Mouse (Mus musculus) heart, embryonic 14.5 days (tissue): ENCODE measurements around the gene Per1. TPM values are rescaled to one million over a fixed set of nuclear protein-coding genes. Genes with fewer than 3 reads are reported as not detected.

Experiments used
- ATAC-seq: fragments of 200-750 bp; cut with Nextera tagmentation; 2 replicates; pipeline ENCODE4 v1.8.0; 2017; ENCODE audit warnings: low read depth, moderate TSS enrichment; ENCODE audit not compliant: insufficient number of reproducible peaks, insufficient read depth, low FRiP score
- H3K27ac ChIP-seq, 2 experiments: fragments of 200-500 bp in 1 of 2; fragments of 300-500 bp in 1 of 2; sonication (generic) in 1 of 2; replicated peaks in 1 of 2; 2 replicates each; pipeline ENCODE4 v1.5.1; 2012 to 2014; ENCODE audit warnings: low read depth in 2 of 2, low read length in 2 of 2, control low read depth in 1 of 2, mild to moderate bottlenecking in 1 of 2, mixed read lengths in 1 of 2; ENCODE audit not compliant: control insufficient read depth in 1 of 2, insufficient read depth in 1 of 2
- H3K27me3 ChIP-seq: fragments of 300-500 bp; sonication (generic); 2 replicates; pipeline ENCODE4 v1.6.1; 2014; ENCODE audit warnings: mild to moderate bottlenecking, low read length, control low read depth; ENCODE audit not compliant: control insufficient read depth, insufficient read depth
- H3K36me3 ChIP-seq: fragments of 300-500 bp; sonication (generic); 2 replicates; pipeline ENCODE4 v1.6.1; 2014; ENCODE audit warnings: mild to moderate bottlenecking, control low read depth, low read length, mixed read lengths; ENCODE audit not compliant: control insufficient read depth, insufficient read depth
- H3K4me1 ChIP-seq, 2 experiments: fragments of 200-500 bp in 1 of 2; fragments of 300-500 bp in 1 of 2; sonication (generic) in 1 of 2; 2 replicates each; pipeline ENCODE4 v1.6.1; 2012 to 2014; ENCODE audit warnings: low read length in 2 of 2, control low read depth in 1 of 2, mixed read lengths in 1 of 2; ENCODE audit not compliant: control insufficient read depth in 2 of 2, insufficient read depth in 2 of 2
- H3K4me2 ChIP-seq: fragments of 300-500 bp; sonication (generic); 2 replicates; pipeline ENCODE4 v1.6.1; 2014; ENCODE audit warnings: mild to moderate bottlenecking, low read length
- H3K4me3 ChIP-seq, 2 experiments: fragments of 200-500 bp in 1 of 2; fragments of 300-500 bp in 1 of 2; sonication (generic) in 1 of 2; 2 replicates each; pipeline ENCODE4 v1.5.1; 2012 to 2014; ENCODE audit warnings: low read length in 2 of 2, mild to moderate bottlenecking in 2 of 2, control low read depth in 1 of 2, low read depth in 1 of 2, moderate library complexity in 1 of 2; ENCODE audit not compliant: control insufficient read depth in 1 of 2, insufficient read depth in 1 of 2
- H3K9ac ChIP-seq: fragments of 300-500 bp; sonication (generic); 2 replicates; pipeline ENCODE4 v1.6.1; 2014; ENCODE audit warnings: mild to moderate bottlenecking, low read length
- H3K9me3 ChIP-seq: fragments of 300-500 bp; sonication (generic); 2 replicates; pipeline ENCODE4 v1.6.1; 2016; ENCODE audit warnings: low read length, control low read depth; ENCODE audit not compliant: control insufficient read depth
- WGBS: fragments of 180-500 bp; shearing (Covaris S2); extraction: QIAGEN DNeasy Blood & Tissue Kit; methylation state at CpG from one replicate; pipeline ENCODE4 v1.1.7; 2014; 5-methylcytosine and 5-hydroxymethylcytosine counted together
- polyA plus RNA-seq: library from polyadenylated mRNA; unstranded; fragments of >200 nt; fragmentation: Nextera tagmentation; extraction: Ambion mirVana; gene quantifications from 2 replicates; pipeline ENCODE4 v1.2.1, GENCODE M21; 2014

Per1 gene
- polyA plus RNA-seq, 1 experiment from 2014 or later = 16.0 TPM

- Histone ChIP-seq H3K27ac (peak overlapping the region in 1 of 2 experiments; percentile 95; a peak in 1 of 4 replicates), H3K9me3 (no peaks in the 10 kb centered on the region), H3K4me1 (peaks cover 17 to 29% of the 10 kb centered on the region in 2 experiments), H3K36me3 (no peaks in the 10 kb centered on the region), H3K27me3 (no peaks in the 10 kb centered on the region), H3K4me2 (peak overlapping the region; percentile 84), H3K9ac (peak overlapping the region; percentile 93), H3K4me3 (peak overlapping the region; percentile 73 to 95)
- WGBS = 13% methylated on average over 17 of the region's 17 CpGs
- ATAC-seq = no peak
Measured at GRCm38 (mm10) chr11:69061255-69061912, 33.6 kb upstream of the Per1 start.

- peak overlapping the region; percentile 62 for H3K9ac ChIP-seq
Measured at GRCm38 (mm10) chr11:69062194-69062760, 32.7 kb upstream of the Per1 start.

GRCm38 (mm10) chr11:69062761-69063224, 32.2 kb upstream of the Per1 start:
- H3K4me3 ChIP-seq = peak overlapping the region; percentile 68 to 95
- no peaks in the 10 kb centered on the region for H3K36me3 ChIP-seq
- peak; percentile 34 for ATAC-seq
- H3K4me2 ChIP-seq = peak overlapping the region; percentile 84
- no peaks in the 10 kb centered on the region for H3K9me3 ChIP-seq
- WGBS = under 1% methylated on average over 19 of the region's 19 CpGs
- peak overlapping the region; percentile 81 for H3K9ac ChIP-seq
- no peaks in the 10 kb centered on the region for H3K27me3 ChIP-seq
- H3K27ac ChIP-seq = peak overlapping the region; percentile 77 to 79
- peaks cover 24 to 41% of the 10 kb centered on the region in 2 experiments for H3K4me1 ChIP-seq

More at GRCm38 (mm10) chr11:69062194-69062760, 32.7 kb upstream of the Per1 start:
- Histone ChIP-seq H3K9me3 (no peaks in the 10 kb centered on the region), H3K27me3 (no peaks in the 10 kb centered on the region), H3K27ac (peak overlapping the region; percentile 44 to 79; a peak in 3 of 4 replicates), H3K4me3 (peak overlapping the region; percentile 36 to 95; a peak in 3 of 4 replicates), H3K4me2 (peak overlapping the region; percentile 84), H3K36me3 (no peaks in the 10 kb centered on the region), H3K4me1 (peaks cover 22 to 36% of the 10 kb centered on the region in 2 experiments)
- under 1% methylated on average over 17 of the region's 17 CpGs for WGBS
- no peak for ATAC-seq

GRCm38 (mm10) chr11:69063413-69064201, 31.4 kb upstream of the Per1 start:
- ATAC-seq = no peak
- under 1% methylated on average over 30 of the region's 31 CpGs for WGBS
- peak overlapping the region; percentile 81 for H3K9ac ChIP-seq

GRCm38 (mm10) chr11:69064259-69065133, 30.5 kb upstream of the Per1 start:
- 61% methylated on average over 9 of the region's 9 CpGs for WGBS
- Histone ChIP-seq H3K27ac (peak overlapping the region; percentile 83 to 86; a peak in 3 of 4 replicates), H3K9ac (peak overlapping the region; percentile 81)

More at GRCm38 (mm10) chr11:69063413-69064201, 31.4 kb upstream of the Per1 start:
- Histone ChIP-seq H3K4me3 (peak overlapping the region; percentile 68 to 95), H3K27ac (peak overlapping the region; percentile 83 to 86), H3K36me3 (no peaks in the 10 kb centered on the region), H3K4me2 (peak overlapping the region; percentile 84), H3K9me3 (no peaks in the 10 kb centered on the region), H3K4me1 (peaks cover 21 to 35% of the 10 kb centered on the region in 2 experiments), H3K27me3 (no peaks in the 10 kb centered on the region)

GRCm38 (mm10) chr11:69065394-69065925, 29.6 kb upstream of the Per1 start:
- H3K9ac ChIP-seq = no peak overlapping the region
- H3K27ac ChIP-seq = no peak overlapping the region
- 72% methylated on average over 3 of the region's 3 CpGs for WGBS
- no peaks in the 10 kb centered on the region for H3K9me3 ChIP-seq
- H3K4me1 ChIP-seq = peaks cover 20 to 38% of the 10 kb centered on the region in 2 experiments
- H3K27me3 ChIP-seq = no peaks in the 10 kb centered on the region
- H3K4me2 ChIP-seq = peak overlapping the region; percentile 82
- no peak for ATAC-seq
- no peaks in the 10 kb centered on the region for H3K36me3 ChIP-seq
- no peak overlapping the region for H3K4me3 ChIP-seq

More at GRCm38 (mm10) chr11:69064259-69065133, 30.5 kb upstream of the Per1 start:
- Histone ChIP-seq H3K9me3 (no peaks in the 10 kb centered on the region), H3K4me2 (peak overlapping the region; percentile 84), H3K36me3 (no peaks in the 10 kb centered on the region), H3K27me3 (no peaks in the 10 kb centered on the region), H3K4me3 (peak overlapping the region; percentile 68 to 95), H3K4me1 (peaks cover 20 to 34% of the 10 kb centered on the region in 2 experiments)
- ATAC-seq = no peak
